Mouse (Mus musculus): ENCODE measurements at regions not wholly inside any gene's neighbourhood (a gene's known extent, or its start where the extent isn't known, plus 50 kb on each side); places are given as distances from the start of the nearest gene placed in this dataset.

- Histone ChIP-seq H3K27me3 (replicated peaks; ENCODE audit: control insufficient read depth, insufficient read depth, low read length) (no peaks in the 10 kb centered on the region), H3K4me1 (ENCODE audit: control insufficient read depth, insufficient read depth, low read length) (no peaks in the 10 kb centered on the region), H3K4me2 (ENCODE audit: low read depth, low read length) (no peak overlapping the region), H3K4me3 (ENCODE audit: low read length) (no peak overlapping the region), H3K9me3 (ENCODE audit: control insufficient read depth, low read length) (no peaks in the 10 kb centered on the region), H3K27ac (ENCODE audit: low read length) (no peak overlapping the region), H3K9ac (ENCODE audit: low read depth, low read length) (no peak overlapping the region), H3K36me3 (ENCODE audit: control insufficient read depth, insufficient read depth, low read length) (no peaks in the 10 kb centered on the region)
- ATAC-seq: no peak
- WGBS: 88% methylated on average over 1 of the region's 1 CpGs
These were observed 410.4 kb downstream of the Adcyap1 start for GRCm38 (mm10) chr17:93609261-93609660.

- no peak overlapping the region for H3K27ac ChIP-seq (ENCODE audit: low read length)
- no peaks in the 10 kb centered on the region for H3K4me1 ChIP-seq (ENCODE audit: control insufficient read depth, insufficient read depth, low read length)
- no peak overlapping the region for H3K9ac ChIP-seq (ENCODE audit: low read depth, low read length)
- 59% methylated on average over 1 of the region's 1 CpGs for WGBS
- ATAC-seq: no peak
- no peak overlapping the region for H3K4me2 ChIP-seq (ENCODE audit: low read depth, low read length)
- H3K27me3 ChIP-seq (replicated peaks; ENCODE audit: control insufficient read depth, insufficient read depth, low read length): no peaks in the 10 kb centered on the region
- H3K4me3 ChIP-seq (ENCODE audit: low read length): no peak overlapping the region
- H3K9me3 ChIP-seq (ENCODE audit: control insufficient read depth, low read length): no peaks in the 10 kb centered on the region
- H3K36me3 ChIP-seq (ENCODE audit: control insufficient read depth, insufficient read depth, low read length): no peaks in the 10 kb centered on the region
These were observed 411.3 kb downstream of the Adcyap1 start for GRCm38 (mm10) chr17:93609942-93610596.

All from intestine, embryonic 16.5 days (tissue).